Mouse (Mus musculus): Measurements from ENCODE around the gene Hpse2. TPM values are rescaled to one million over a fixed set of nuclear protein-coding genes. Genes with fewer than 3 reads are reported as not detected.

Gene Hpse2
- polyA plus RNA-seq (2012; rRNA removed): 0.05 and 0.23 TPM in 2 replicates

GRCm38 (mm10) chr19:43388017-43388904, at the start of gene Hpse2:
Hpse2 (minus strand) TSS chr19:43388355.
- Histone ChIP-seq H3K27ac (ENCODE audit: insufficient read depth, low read depth, low read length) (no peak within 1 kb of the TSS), H3K36me3 (ENCODE audit: control insufficient read depth, insufficient read depth, low read length) (no peaks in the 10 kb centered on the region), H3K4me1 (ENCODE audit: control insufficient read depth, insufficient read depth, low read length) (no peaks in the 10 kb centered on the region), H3K27me3 (replicated peaks; ENCODE audit: control insufficient read depth, insufficient read depth, low read length) (no peaks in the 10 kb centered on the region), H3K4me3 (ENCODE audit: insufficient read depth, low read depth, low read length) (no peak within 1 kb of the TSS)
- DNase-seq: no peak
- 6% methylated on average over 18 of the region's 18 CpGs for WGBS
- no peak for TF ChIP-seq POLR2A (IDR thresholded peaks at IDR 0.05; ENCODE audit: low read depth, low read length)
- no peak for TF ChIP-seq CTCF (conservative IDR thresholded peaks at IDR 0.05; ENCODE audit: insufficient read depth, insufficient read length, low read depth, low read length)

- Histone ChIP-seq H3K27ac (ENCODE audit: insufficient read depth, low read depth, low read length) (no peak overlapping the region), H3K4me3 (ENCODE audit: insufficient read depth, low read depth, low read length) (no peak overlapping the region), H3K4me1 (ENCODE audit: control insufficient read depth, insufficient read depth, low read length) (no peaks in the 10 kb centered on the region), H3K36me3 (ENCODE audit: control insufficient read depth, insufficient read depth, low read length) (no peaks in the 10 kb centered on the region), H3K27me3 (replicated peaks; ENCODE audit: control insufficient read depth, insufficient read depth, low read length) (no peaks in the 10 kb centered on the region)
- TF ChIP-seq POLR2A (IDR thresholded peaks at IDR 0.05; ENCODE audit: low read depth, low read length) (no peak), CTCF (conservative IDR thresholded peaks at IDR 0.05; ENCODE audit: insufficient read depth, insufficient read length, low read depth, low read length) (no peak)
- WGBS: 91% methylated on average over 24 of the region's 24 CpGs
- DNase-seq: no peak
These were observed 39.5 kb upstream of the Hpse2 start for GRCm38 (mm10) chr19:43427446-43428224.

GRCm38 (mm10) chr19:43424082-43424481, 35.9 kb upstream of the Hpse2 start:
- DNase-seq: no peak
- H3K36me3 ChIP-seq (ENCODE audit: control insufficient read depth, insufficient read depth, low read length): no peaks in the 10 kb centered on the region
- no peaks in the 10 kb centered on the region for H3K27me3 ChIP-seq (replicated peaks; ENCODE audit: control insufficient read depth, insufficient read depth, low read length)
- no peak overlapping the region for H3K27ac ChIP-seq (ENCODE audit: insufficient read depth, low read depth, low read length)
- H3K4me1 ChIP-seq (ENCODE audit: control insufficient read depth, insufficient read depth, low read length): no peaks in the 10 kb centered on the region
- 74% methylated on average over 2 of the region's 2 CpGs for WGBS
- TF ChIP-seq CTCF (conservative IDR thresholded peaks at IDR 0.05; ENCODE audit: insufficient read depth, insufficient read length, low read depth, low read length) (no peak), POLR2A (IDR thresholded peaks at IDR 0.05; ENCODE audit: low read depth, low read length) (no peak)
- no peak overlapping the region for H3K4me3 ChIP-seq (ENCODE audit: insufficient read depth, low read depth, low read length)

- 89% methylated on average over 3 of the region's 3 CpGs for WGBS
- TF ChIP-seq POLR2A (IDR thresholded peaks at IDR 0.05; ENCODE audit: low read depth, low read length) (no peak), CTCF (conservative IDR thresholded peaks at IDR 0.05; ENCODE audit: insufficient read depth, insufficient read length, low read depth, low read length) (no peak)
- Histone ChIP-seq H3K27me3 (replicated peaks; ENCODE audit: control insufficient read depth, insufficient read depth, low read length) (no peaks in the 10 kb centered on the region), H3K36me3 (ENCODE audit: control insufficient read depth, insufficient read depth, low read length) (no peaks in the 10 kb centered on the region), H3K4me3 (ENCODE audit: insufficient read depth, low read depth, low read length) (no peak overlapping the region), H3K27ac (ENCODE audit: insufficient read depth, low read depth, low read length) (no peak overlapping the region), H3K4me1 (ENCODE audit: control insufficient read depth, insufficient read depth, low read length) (no peaks in the 10 kb centered on the region)
- no peak for DNase-seq
These were observed 32.4 kb upstream of the Hpse2 start for GRCm38 (mm10) chr19:43420506-43420905.

- Histone ChIP-seq H3K27ac (ENCODE audit: insufficient read depth, low read depth, low read length) (no peak overlapping the region), H3K27me3 (replicated peaks; ENCODE audit: control insufficient read depth, insufficient read depth, low read length) (no peaks in the 10 kb centered on the region), H3K36me3 (ENCODE audit: control insufficient read depth, insufficient read depth, low read length) (no peaks in the 10 kb centered on the region), H3K4me3 (ENCODE audit: insufficient read depth, low read depth, low read length) (no peak overlapping the region), H3K4me1 (ENCODE audit: control insufficient read depth, insufficient read depth, low read length) (no peaks in the 10 kb centered on the region)
- 74% methylated on average over 2 of the region's 2 CpGs for WGBS
- no peak for DNase-seq
- TF ChIP-seq POLR2A (IDR thresholded peaks at IDR 0.05; ENCODE audit: low read depth, low read length): no peak
- TF ChIP-seq CTCF (conservative IDR thresholded peaks at IDR 0.05; ENCODE audit: insufficient read depth, insufficient read length, low read depth, low read length): no peak
These were observed 27.4 kb upstream of the Hpse2 start for GRCm38 (mm10) chr19:43415565-43415964.

- DNase-seq: no peak
- no peaks in the 10 kb centered on the region for H3K27me3 ChIP-seq (replicated peaks; ENCODE audit: control insufficient read depth, insufficient read depth, low read length)
- no peak overlapping the region for H3K4me3 ChIP-seq (ENCODE audit: insufficient read depth, low read depth, low read length)
- no peaks in the 10 kb centered on the region for H3K36me3 ChIP-seq (ENCODE audit: control insufficient read depth, insufficient read depth, low read length)
- TF ChIP-seq CTCF (conservative IDR thresholded peaks at IDR 0.05; ENCODE audit: insufficient read depth, insufficient read length, low read depth, low read length): no peak
- TF ChIP-seq POLR2A (IDR thresholded peaks at IDR 0.05; ENCODE audit: low read depth, low read length): no peak
- H3K27ac ChIP-seq (ENCODE audit: insufficient read depth, low read depth, low read length): no peak overlapping the region
- 28% methylated on average over 1 of the region's 1 CpGs for WGBS
- H3K4me1 ChIP-seq (ENCODE audit: control insufficient read depth, insufficient read depth, low read length): no peaks in the 10 kb centered on the region
These were observed 19.0 kb upstream of the Hpse2 start for GRCm38 (mm10) chr19:43407181-43407580.

- Histone ChIP-seq H3K27ac (ENCODE audit: insufficient read depth, low read depth, low read length) (no peak overlapping the region), H3K4me1 (ENCODE audit: control insufficient read depth, insufficient read depth, low read length) (no peaks in the 10 kb centered on the region), H3K4me3 (ENCODE audit: insufficient read depth, low read depth, low read length) (no peak overlapping the region), H3K27me3 (replicated peaks; ENCODE audit: control insufficient read depth, insufficient read depth, low read length) (no peaks in the 10 kb centered on the region), H3K36me3 (ENCODE audit: control insufficient read depth, insufficient read depth, low read length) (no peaks in the 10 kb centered on the region)
- WGBS: 6% methylated on average over 4 of the region's 4 CpGs
- peak; percentile 52 for DNase-seq
- TF ChIP-seq POLR2A (IDR thresholded peaks at IDR 0.05; ENCODE audit: low read depth, low read length): no peak
- peak; percentile 59 for TF ChIP-seq CTCF (conservative IDR thresholded peaks at IDR 0.05; ENCODE audit: insufficient read depth, insufficient read length, low read depth, low read length)
These were observed 8.2 kb upstream of the Hpse2 start for GRCm38 (mm10) chr19:43396327-43396726.

All from kidney, adult 2 months (tissue).